In the genomic region with DNA sequence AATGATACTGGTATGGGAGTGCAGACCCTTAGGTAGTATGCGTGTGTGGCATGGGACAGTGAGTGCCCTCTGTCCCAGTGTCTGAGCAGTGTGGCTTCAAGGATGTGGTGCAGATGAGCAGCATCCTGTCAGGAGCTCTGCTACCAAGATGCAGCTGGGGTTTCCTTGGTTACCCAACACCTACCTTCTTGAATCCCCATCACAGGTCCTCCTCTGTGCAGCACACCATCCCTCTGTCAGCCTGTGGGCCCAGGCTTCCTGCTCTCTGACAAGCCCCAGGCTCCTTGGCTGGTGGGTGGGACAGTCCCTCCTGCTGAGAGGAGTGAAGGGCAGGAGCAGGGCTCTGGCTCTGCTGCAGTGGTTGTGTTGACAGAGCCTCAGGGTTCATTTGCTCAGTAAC, we compare ENCODE assay signal across 21 mouse cellular contexts. TPM values are rescaled to one million over a fixed set of nuclear protein-coding genes. Genes with fewer than 3 reads are reported as not detected.
"Had no signal": no experiment of that assay in that cellular context is flagged by ENCODE, and none has a peak within 500 bp of the region (broad histone marks: within the 10 kb centered on the region; RNA-seq: fewer than 3 reads in every experiment).

No protein-coding gene starts in this region.

- H3K27ac ChIP-seq: limb, embryonic 12.5 days; liver, embryonic 13.5 days; lung, embryonic 15.5 days; macrophage; midbrain, embryonic 13.5 days; neural tube, embryonic 12.5 days had no signal

- H3K4me3 ChIP-seq: limb, embryonic 12.5 days; liver, embryonic 13.5 days; lung, embryonic 15.5 days; megakaryocyte, embryonic 14.5 days; midbrain, embryonic 13.5 days; neural tube, embryonic 12.5 days had no signal

- DNase-seq: kidney, adult 11 months; kidney, adult 9 months; kidney, postnatal 10 days; kidney, postnatal 4 days; liver; liver, embryonic 13.5 days; liver, postnatal 0 days; lung, postnatal 14 days; thymus, adult 18-20 months; thymus, postnatal 14 days had no signal

- ATAC-seq: liver, postnatal 0 days; midbrain, embryonic 13.5 days had no signal

RNA-seq across cellular contexts. Expression of gene Asphd2, which starts 17.3 kb away (rescaled TPM):
- total RNA-seq: monocyte, adult 5-6 weeks; neutrophil, adult 5-6 weeks had no signal
- polyA plus RNA-seq: macrophage had no signal

RNA-seq across cellular contexts. Expression of gene Gm6583, which starts 21.5 kb away (rescaled TPM):
- total RNA-seq: layer of hippocampus, adult 8-10 months; layer of hippocampus, postnatal 14 days; left cerebral cortex, postnatal 36 days; monocyte, adult 5-6 weeks; neutrophil, adult 5-6 weeks had no signal
